Mouse (Mus musculus): ENCODE results near the gene Idnk.

DNA sequence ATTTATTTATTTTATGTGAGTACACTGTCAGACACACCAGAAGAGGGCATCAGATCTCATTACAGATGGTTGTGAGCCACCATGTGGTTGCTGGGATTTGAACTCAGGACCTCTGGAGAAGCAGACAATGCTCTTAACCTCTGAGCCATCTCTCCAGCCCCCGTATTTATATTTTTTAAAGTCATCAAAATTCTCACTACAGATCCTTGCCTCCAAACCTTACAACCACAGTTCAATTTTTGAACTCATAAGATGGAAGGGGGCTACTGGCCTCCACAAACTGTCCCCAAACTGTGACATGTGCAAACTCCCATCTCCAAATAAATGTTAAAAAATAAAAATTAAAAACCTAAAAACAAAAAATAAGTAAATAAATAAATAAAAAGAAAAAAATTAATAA, 9.7 kb upstream of the Idnk start:
- TF ChIP-seq CTCF (IDR thresholded peaks at IDR 0.05; ENCODE audit: low read depth, low read length), result no peak
- no peak for TF ChIP-seq POLR2AphosphoS5 (IDR thresholded peaks at IDR 0.05; ENCODE audit: insufficient replicate concordance, low read depth, low read length)
- TF ChIP-seq GATA2 (IDR thresholded peaks at IDR 0.05; ENCODE audit: borderline replicate concordance, low read depth, low read length), result no peak
- no peak for TF ChIP-seq TAL1 (conservative IDR thresholded peaks at IDR 0.05; ENCODE audit: low read depth, low read length)
- TF ChIP-seq GATA1 (IDR thresholded peaks at IDR 0.05; ENCODE audit: borderline replicate concordance, low read length), result no peak

Measured in G1E (cell line).